Mouse (Mus musculus): ENCODE measurements at regions not wholly inside any gene's neighbourhood (a gene's known extent, or its start where the extent isn't known, plus 50 kb on each side); places are given as distances from the start of the nearest gene placed in this dataset.

DNA sequence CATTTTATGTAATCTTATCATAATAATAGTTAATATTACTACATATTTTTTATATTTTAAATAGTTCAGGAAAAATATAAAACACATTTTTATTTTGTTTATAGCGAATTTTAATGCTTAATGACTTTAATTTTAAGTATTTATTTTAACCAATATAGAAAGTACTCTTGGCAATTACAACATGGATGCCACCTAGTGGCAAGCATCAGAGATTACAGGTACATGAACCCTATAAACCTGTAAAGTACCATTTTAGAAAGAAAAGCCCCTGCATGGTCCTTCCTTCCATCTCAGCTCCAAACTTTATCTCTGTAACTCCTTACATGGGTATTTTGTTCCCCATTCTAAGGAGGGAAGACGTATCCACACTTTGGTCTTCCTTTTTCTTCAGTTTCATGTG is 4328.9 kb upstream of the Gm7489 start:
- TF ChIP-seq POLR2A (IDR thresholded peaks at IDR 0.05; ENCODE audit: low read depth, low read length) (no peak), CTCF (conservative IDR thresholded peaks at IDR 0.05 in 1 of 2, IDR thresholded peaks at IDR 0.05 in 1 of 2; ENCODE audit: low read depth in 2 of 2, low read length in 2 of 2) (peak in 1 of 2 experiments; percentile 22; a peak in 2 of 4 replicates), UBTF (IDR thresholded peaks at IDR 0.05; ENCODE audit: low read depth, low read length) (no peak), ZKSCAN1 (IDR thresholded peaks at IDR 0.05; ENCODE audit: borderline replicate concordance, low read depth, low read length) (no peak), ETS1 (conservative IDR thresholded peaks at IDR 0.05; ENCODE audit: low read depth, low read length) (no peak), E2F4 (IDR thresholded peaks at IDR 0.05; ENCODE audit: insufficient replicate concordance, low read depth, low read length) (no peak)
